Mouse (Mus musculus) left cerebral cortex, adult 18-20 months (tissue): ENCODE results near the gene Rhox2c. TPM values are rescaled to one million over a fixed set of nuclear protein-coding genes. Genes with fewer than 3 reads are reported as not detected.
"Not testable (repeated sequence)": the region's sequence is repeated elsewhere in the genome, so short reads cannot be mapped to it uniquely, and the experiment has no call there.

Experiments
- DNase-seq, 2 experiments: peaks; one replicate each; pipeline ENCODE4 v3.0.0; 2021 to 2022; ENCODE audit warnings: low spot score in 2 of 2, mixed read lengths in 1 of 2
- long read RNA-seq, 2 experiments: library from polyadenylated mRNA; stranded (forward); transcript quantifications; one replicate each; pipeline ENCODE4 v2.0.0; 2021
- total RNA-seq, 2 experiments: library from RNA; stranded (reverse); gene quantifications; 2 replicates each; pipeline ENCODE4 v1.2.3; 2021

The Rhox2c gene
- not detected for total RNA-seq
- long read RNA-seq, experiment 1, result 0 reads
- long read RNA-seq, experiment 2, result 0 reads

DNA sequence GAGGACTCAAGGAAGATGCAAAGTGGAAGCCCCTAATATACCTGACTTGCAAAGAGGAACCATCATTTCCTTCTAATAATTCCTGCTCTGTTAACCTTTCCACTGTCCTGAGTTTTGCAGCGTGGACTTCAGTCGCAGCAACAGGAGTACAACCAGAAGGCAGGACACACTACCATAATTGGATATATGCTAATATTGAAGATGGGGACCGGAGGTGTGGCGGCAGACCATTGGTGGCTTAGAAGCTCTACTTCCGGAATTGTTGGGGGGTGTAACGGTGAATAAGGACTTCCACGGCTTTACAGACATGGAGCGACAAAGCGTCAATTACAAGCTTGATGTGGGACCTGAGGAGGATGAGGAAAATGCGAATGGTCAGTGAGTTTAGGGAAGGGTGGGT, at the start of gene Rhox2c:
Rhox2c (plus strand) TSS at position 301 of the 400 bp plus-strand sequence.
- DNase-seq, result not testable (repeated sequence)

DNA sequence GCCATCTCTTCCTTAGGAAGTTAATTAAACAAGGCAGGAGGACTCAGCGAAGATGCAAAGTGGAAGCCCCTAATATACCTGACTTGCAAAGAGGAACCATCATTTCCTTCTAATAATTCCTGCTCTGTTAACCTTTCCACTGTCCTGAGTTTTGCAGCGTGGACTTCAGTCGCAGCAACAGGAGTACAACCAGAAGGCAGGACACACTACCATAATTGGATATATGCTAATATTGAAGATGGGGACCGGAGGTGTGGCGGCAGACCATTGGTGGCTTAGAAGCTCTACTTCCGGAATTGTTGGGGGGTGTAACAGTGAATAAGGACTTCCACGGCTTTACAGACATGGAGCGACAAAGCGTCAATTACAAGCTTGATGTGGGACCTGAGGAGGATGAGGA, 41.7 kb upstream of the Rhox2c start, which contains the start of gene Rhox2b:
Rhox2b (plus strand) TSS at position 301 of the 400 bp plus-strand sequence.
- DNase-seq, result not testable (repeated sequence)

DNA sequence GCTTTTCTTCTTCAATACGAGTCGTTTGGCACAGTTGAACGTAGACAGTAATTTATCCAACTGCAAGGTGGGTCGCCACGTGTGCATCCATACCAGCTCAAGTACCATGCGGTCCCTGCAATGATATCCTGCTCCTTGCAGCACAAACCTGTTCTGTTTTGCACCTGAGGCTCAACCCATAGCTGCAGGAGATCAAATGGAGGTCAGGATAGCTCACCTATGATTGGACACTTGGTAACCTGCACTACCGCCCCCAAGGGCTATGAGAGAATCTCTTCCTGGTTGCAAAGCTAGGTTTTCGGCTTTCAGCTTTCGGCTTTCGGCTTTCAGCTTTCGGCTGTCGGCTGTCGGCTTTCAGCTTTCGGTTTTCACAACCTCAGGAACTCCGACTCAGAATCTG, 21.3 kb upstream of the Rhox2c start, which contains the start of gene Rhox4b:
Rhox4b (plus strand) TSS at position 301 of the 400 bp plus-strand sequence.
- DNase-seq, result not testable (repeated sequence)

DNA sequence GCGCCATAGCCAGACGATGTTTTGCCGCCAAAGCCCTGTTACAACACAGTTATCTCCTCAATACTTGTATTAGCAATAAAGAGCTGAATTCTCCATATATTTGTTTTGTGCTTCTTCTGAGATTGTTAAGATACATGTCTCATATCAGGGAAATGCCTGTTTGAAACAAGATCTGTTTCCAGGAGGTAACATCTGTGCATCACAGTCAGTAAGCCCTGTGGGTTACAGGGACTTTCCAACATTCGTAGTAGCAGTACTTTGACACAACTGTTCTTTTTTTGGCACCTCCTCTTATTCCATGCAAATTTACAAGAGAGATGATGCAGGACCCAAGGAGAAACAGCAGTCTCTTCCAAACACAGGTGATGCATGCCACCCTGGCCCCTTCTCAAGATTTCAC, 4.8 kb downstream of the Rhox2c start, which contains the start of gene Rhox3c:
Rhox3c (plus strand) TSS at position 301 of the 400 bp plus-strand sequence.
- DNase-seq, result not testable (repeated sequence)

DNA sequence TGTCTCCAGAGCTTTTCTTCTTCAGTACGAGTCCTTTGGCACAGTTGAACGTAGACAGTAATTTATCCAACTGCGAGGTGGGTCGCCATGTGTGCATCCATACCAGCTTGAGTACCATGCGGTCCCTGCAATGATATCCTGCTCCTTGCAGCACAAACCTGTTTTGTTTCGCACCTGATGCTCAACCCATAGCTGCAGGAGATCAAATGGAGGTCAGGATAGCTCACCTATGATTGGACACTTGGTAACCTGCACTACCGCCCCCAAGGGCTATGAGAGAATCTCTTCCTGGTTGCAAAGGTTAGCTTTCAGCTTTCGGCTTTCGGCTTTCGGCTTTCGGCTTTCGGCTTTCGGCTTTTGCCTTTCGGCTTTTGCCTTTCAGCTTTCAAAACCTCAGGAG, 26.6 kb downstream of the Rhox2c start, which contains the start of gene Rhox4c:
Rhox4c (plus strand) TSS at position 301 of the 400 bp plus-strand sequence.
- DNase-seq, result not testable (repeated sequence)

DNA sequence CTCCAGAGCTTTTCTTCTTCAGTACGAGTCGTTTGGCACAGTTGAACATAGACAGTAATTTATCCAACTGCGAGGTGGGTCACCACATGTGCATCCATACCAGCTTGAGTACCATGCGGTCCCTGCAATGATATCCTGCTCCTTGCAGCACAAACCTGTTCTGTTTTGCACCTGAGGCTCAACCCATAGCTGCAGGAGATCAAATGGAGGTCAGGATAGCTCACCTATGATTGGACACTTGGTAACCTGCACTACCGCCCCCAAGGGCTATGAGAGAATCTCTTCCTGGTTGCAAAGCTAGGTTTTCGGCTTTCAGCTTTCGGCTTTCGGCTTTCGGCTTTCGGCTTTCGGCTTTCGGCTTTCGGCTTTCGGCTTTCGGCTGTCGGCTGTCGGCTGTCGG, 60.6 kb downstream of the Rhox2c start, which contains the start of gene Rhox4d:
Rhox4d (plus strand) TSS at position 301 of the 400 bp plus-strand sequence.
- not testable (repeated sequence) for DNase-seq

Other genes with a start within 250 kb of the Rhox2c start
- gene Gm9, start 242.6 kb upstream of the Rhox2c start, total RNA-seq, result not detected
- not detected for gene Rhox1, start 231.4 kb upstream of the Rhox2c start, total RNA-seq
- not detected for gene Rhox2a, start 208.7 kb upstream of the Rhox2c start, total RNA-seq
- gene Rhox3a, start 203.8 kb upstream of the Rhox2c start, total RNA-seq, result not detected
- gene Rhox4a, start 188.3 kb upstream of the Rhox2c start, total RNA-seq, result not detected
- gene Rhox3a2, start 73.7 kb upstream of the Rhox2c start, total RNA-seq, result not detected
- not detected for gene Rhox4a2, start 62.8 kb upstream of the Rhox2c start, total RNA-seq
- gene Rhox2b, start 41.6 kb upstream of the Rhox2c start, total RNA-seq, result not detected
- not detected for gene Rhox4b, start 21.2 kb upstream of the Rhox2c start, total RNA-seq
- gene Rhox3c, start 4.9 kb downstream of the Rhox2c start, total RNA-seq, result not detected
- gene Rhox4c, start 26.7 kb downstream of the Rhox2c start, total RNA-seq, result not detected
- gene Rhox2d, start 39.7 kb downstream of the Rhox2c start, total RNA-seq, result not detected
- not detected for gene Rhox4d, start 60.7 kb downstream of the Rhox2c start, total RNA-seq
- not detected for gene Rhox2e, start 76.8 kb downstream of the Rhox2c start, total RNA-seq
- gene Rhox3e, start 88.3 kb downstream of the Rhox2c start, total RNA-seq, result not detected
- gene Rhox4e, start 103.7 kb downstream of the Rhox2c start, total RNA-seq, result not detected
- not detected for gene Rhox2f, start 117.7 kb downstream of the Rhox2c start, total RNA-seq
- not detected for gene Rhox3f, start 127.3 kb downstream of the Rhox2c start, total RNA-seq
- not detected for gene Rhox4f, start 154.0 kb downstream of the Rhox2c start, total RNA-seq
- not detected for gene Rhox3g, start 174.9 kb downstream of the Rhox2c start, total RNA-seq
- not detected for gene Rhox2g, start 189.8 kb downstream of the Rhox2c start, total RNA-seq
- gene Rhox4g, start 197.6 kb downstream of the Rhox2c start, total RNA-seq, result not detected
- gene Rhox3h, start 215.1 kb downstream of the Rhox2c start, total RNA-seq, result not detected
- gene Rhox2h, start 219.6 kb downstream of the Rhox2c start, total RNA-seq, result not detected